Mouse (Mus musculus) MEL (cell line): ENCODE measurements at regions not wholly inside any gene's neighbourhood (a gene's known extent, or its start where the extent isn't known, plus 50 kb on each side); places are given as distances from the start of the nearest gene placed in this dataset.
"Not testable (repeated sequence)": the region's sequence is repeated elsewhere in the genome, so short reads cannot be mapped to it uniquely, and the experiment has no call there.

Experiments used
- CTCF ChIP-seq, 3 experiments: IDR thresholded peaks in 2 of 3; conservative IDR thresholded peaks in 1 of 3; 2 replicates each; pipeline ENCODE4 v1.5.1; 2011 to 2012; ENCODE audit warnings: low read length in 3 of 3, low read depth in 2 of 3, mild to moderate bottlenecking in 2 of 3, improper control_type of control experiment in 1 of 3, inconsistent platforms in 1 of 3, mixed read lengths in 1 of 3, moderate library complexity in 1 of 3; ENCODE audit not compliant: control insufficient read depth in 1 of 3, insufficient read depth in 1 of 3, poor library complexity in 1 of 3, severe bottlenecking in 1 of 3
- EP300 ChIP-seq, 2 experiments: IDR thresholded peaks; 2 replicates each; pipeline ENCODE4 v1.6.1; 2011; ENCODE audit warnings: improper control_type of control experiment in 2 of 2, low read length in 2 of 2, low read depth in 1 of 2, mild to moderate bottlenecking in 1 of 2
- ETS1 ChIP-seq: IDR thresholded peaks from 2 replicates; pipeline ENCODE4 v1.6.1; 2012; ENCODE audit warnings: low read depth, mild to moderate bottlenecking, inconsistent platforms, low read length, improper control_type of control experiment, moderate library complexity
- GABPA ChIP-seq: IDR thresholded peaks from 2 replicates; pipeline ENCODE4 v1.6.1; 2012; ENCODE audit warnings: low read depth, mild to moderate bottlenecking, inconsistent platforms, low read length, improper control_type of control experiment, moderate library complexity
- GATA1 ChIP-seq: IDR thresholded peaks from 2 replicates; pipeline ENCODE4 v1.6.1; 2011; ENCODE audit warnings: low read depth, low read length, improper control_type of control experiment
- MAX ChIP-seq: IDR thresholded peaks from 2 replicates; pipeline ENCODE4 v1.6.1; 2011; ENCODE audit warnings: low read length, improper control_type of control experiment
- MXI1 ChIP-seq: IDR thresholded peaks from 2 replicates; pipeline ENCODE4 v1.6.1; 2011; ENCODE audit warnings: mild to moderate bottlenecking, low read depth, low read length, improper control_type of control experiment
- MYB ChIP-seq: IDR thresholded peaks from 2 replicates; pipeline ENCODE4 v1.6.1; 2011; ENCODE audit warnings: mild to moderate bottlenecking, low read depth, low read length, improper control_type of control experiment
- POLR2A ChIP-seq, 2 experiments: IDR thresholded peaks; 2 replicates each; pipeline ENCODE4 v1.6.1; 2011 to 2012; ENCODE audit warnings: low read length in 2 of 2, mild to moderate bottlenecking in 2 of 2, control low read depth in 1 of 2, improper control_type of control experiment in 1 of 2, low read depth in 1 of 2, moderate library complexity in 1 of 2; ENCODE audit not compliant: control insufficient read depth in 1 of 2, insufficient read depth in 1 of 2, poor library complexity in 1 of 2
- POLR2AphosphoS2 ChIP-seq: IDR thresholded peaks from 2 replicates; pipeline ENCODE4 v1.6.1; 2011; ENCODE audit warnings: low read length, improper control_type of control experiment
- TAL1 ChIP-seq: IDR thresholded peaks from 2 replicates; pipeline ENCODE4 v1.6.1; 2012; ENCODE audit warnings: mild to moderate bottlenecking, inconsistent platforms, low read length, moderate library complexity, mixed read lengths
- USF1 ChIP-seq: IDR thresholded peaks from 2 replicates; pipeline ENCODE4 v1.6.1; 2014; ENCODE audit warnings: low read depth, mild to moderate bottlenecking, inconsistent platforms, low read length, improper control_type of control experiment, moderate library complexity
- ZC3H11A ChIP-seq: IDR thresholded peaks from 2 replicates; pipeline ENCODE4 v1.6.1; 2012; ENCODE audit warnings: low read depth, mild to moderate bottlenecking, inconsistent platforms, low read length, improper control_type of control experiment
- ZKSCAN1 ChIP-seq: IDR thresholded peaks from 2 replicates; pipeline ENCODE4 v1.6.1; 2012; ENCODE audit warnings: low read depth, mild to moderate bottlenecking, inconsistent platforms, low read length, improper control_type of control experiment, moderate library complexity

GRCm38 (mm10) chr1:107807367-107807766 lies 217.6 kb downstream of the Serpinb8 start:
- TF ChIP-seq POLR2A (IDR thresholded peaks at IDR 0.05; ENCODE audit: control insufficient read depth in 1 of 2, insufficient read depth in 1 of 2, low read depth in 1 of 2, low read length in 2 of 2, poor library complexity in 1 of 2); POLR2AphosphoS2; GATA1; EP300 (IDR thresholded peaks at IDR 0.05; ENCODE audit: low read depth in 1 of 2, low read length in 2 of 2); CTCF (IDR thresholded peaks at IDR 0.05 in 2 of 3, conservative IDR thresholded peaks at IDR 0.05 in 1 of 3; ENCODE audit: control insufficient read depth in 1 of 3, insufficient read depth in 1 of 3, low read depth in 2 of 3, low read length in 3 of 3, poor library complexity in 1 of 3, severe bottlenecking in 1 of 3); USF1; ZKSCAN1; ETS1; MXI1; TAL1; MYB; ZC3H11A; GABPA; MAX: not testable (repeated sequence)
